Mouse (Mus musculus): Measurements from ENCODE around the gene Prr5. TPM values are rescaled to one million over a fixed set of nuclear protein-coding genes. Genes with fewer than 3 reads are reported as not detected.

Prr5 gene
- polyA plus RNA-seq, 1 experiment from 2014 or later: 34.8 TPM

DNA sequence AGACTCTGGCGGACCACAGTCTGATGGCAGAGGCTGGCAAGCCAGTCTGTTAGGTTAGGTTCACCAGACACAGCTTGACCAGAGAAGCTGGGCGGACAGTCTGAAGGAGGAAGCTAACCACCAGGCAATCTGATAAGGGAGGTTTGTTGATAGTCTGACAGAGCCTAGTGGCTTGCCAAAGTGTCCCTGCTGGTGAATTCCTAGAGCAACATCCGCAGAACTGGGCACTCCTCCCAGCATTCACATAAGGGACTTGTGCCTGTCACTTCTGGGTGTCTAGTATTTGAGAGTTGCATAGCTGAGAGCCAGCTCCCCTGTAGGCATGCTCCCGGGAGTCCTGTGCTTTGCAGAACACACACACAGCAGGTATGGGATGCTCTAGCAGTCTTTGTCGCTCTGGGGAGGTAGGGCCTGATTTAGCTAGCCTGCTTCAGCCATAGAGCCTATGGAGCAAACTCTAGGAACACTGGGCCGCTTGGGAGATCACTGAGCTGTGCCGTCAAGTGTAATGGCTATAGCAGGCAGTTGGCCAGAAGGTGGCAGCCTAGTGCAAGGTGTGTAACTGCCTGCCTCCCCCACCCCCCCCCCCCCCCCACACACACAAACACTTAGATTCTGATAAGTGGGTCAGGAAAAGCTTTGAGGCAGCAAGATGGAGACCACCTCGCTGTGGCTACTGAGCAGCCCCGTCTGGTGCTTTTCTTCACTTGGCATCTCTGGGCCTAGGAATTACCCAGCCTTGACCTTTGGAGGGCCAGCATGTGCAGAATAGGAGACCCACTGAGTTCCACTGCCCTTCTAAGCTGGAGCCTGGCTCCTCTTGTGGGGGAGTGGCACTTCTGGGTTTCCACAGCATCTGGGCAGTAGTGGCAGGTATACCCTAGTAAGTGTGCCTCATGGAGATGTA, 2.2 kb downstream of the Prr5 start:
- Histone ChIP-seq H3K9me3 (ENCODE audit: control insufficient read depth, low read length) (no peaks in the 10 kb centered on the region), H3K4me2 (replicated peaks; ENCODE audit: low read depth, low read length) (no peak overlapping the region), H3K4me1 (ENCODE audit: control insufficient read depth, insufficient read depth, low read length) (0 out of 2 replicates have a peak, but pooled peaks cover 4% of the 10 kb centered on the region), H3K9ac (ENCODE audit: low read depth, low read length) (no peak overlapping the region), H3K27me3 (ENCODE audit: control insufficient read depth, insufficient read depth, low read length) (no peaks in the 10 kb centered on the region), H3K27ac (ENCODE audit: low read depth, low read length) (no peak overlapping the region), H3K36me3 (ENCODE audit: control insufficient read depth, insufficient read depth, low read length) (no peaks in the 10 kb centered on the region), H3K4me3 (ENCODE audit: low read length) (no peak overlapping the region)
- WGBS: 50% methylated on average over 9 of the region's 9 CpGs
- ATAC-seq (ENCODE audit: low FRiP score, low TSS enrichment): 0 out of 2 replicates have a peak, but pooled peaks have one; percentile 2

DNA sequence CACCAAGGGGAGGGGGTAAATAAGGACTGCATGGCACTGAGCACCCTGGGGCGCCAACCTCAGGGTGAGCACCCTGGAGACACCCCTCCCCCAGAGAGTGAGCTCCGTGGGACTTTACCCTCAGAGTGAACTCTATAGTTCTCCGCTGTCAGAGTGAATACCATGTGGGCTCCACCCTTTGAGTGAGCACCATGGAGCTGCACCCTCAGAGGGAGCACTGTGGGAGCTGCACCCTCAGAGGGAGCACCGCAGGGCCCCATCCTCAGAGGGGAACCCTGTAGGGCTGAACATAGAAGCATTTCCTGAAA, 2.8 kb downstream of the Prr5 start:
- Histone ChIP-seq H3K4me2 (replicated peaks; ENCODE audit: low read depth, low read length) (no peak overlapping the region), H3K9ac (ENCODE audit: low read depth, low read length) (no peak overlapping the region), H3K9me3 (ENCODE audit: control insufficient read depth, low read length) (no peaks in the 10 kb centered on the region), H3K27ac (ENCODE audit: low read depth, low read length) (no peak overlapping the region), H3K4me1 (ENCODE audit: control insufficient read depth, insufficient read depth, low read length) (0 out of 2 replicates have a peak, but pooled peaks cover 4% of the 10 kb centered on the region), H3K4me3 (ENCODE audit: low read length) (no peak overlapping the region), H3K36me3 (ENCODE audit: control insufficient read depth, insufficient read depth, low read length) (no peaks in the 10 kb centered on the region), H3K27me3 (ENCODE audit: control insufficient read depth, insufficient read depth, low read length) (no peaks in the 10 kb centered on the region)
- 0 out of 2 replicates have a peak, but pooled peaks have one; percentile 3 for ATAC-seq (ENCODE audit: low FRiP score, low TSS enrichment)
- WGBS: 79% methylated on average over 4 of the region's 4 CpGs

DNA sequence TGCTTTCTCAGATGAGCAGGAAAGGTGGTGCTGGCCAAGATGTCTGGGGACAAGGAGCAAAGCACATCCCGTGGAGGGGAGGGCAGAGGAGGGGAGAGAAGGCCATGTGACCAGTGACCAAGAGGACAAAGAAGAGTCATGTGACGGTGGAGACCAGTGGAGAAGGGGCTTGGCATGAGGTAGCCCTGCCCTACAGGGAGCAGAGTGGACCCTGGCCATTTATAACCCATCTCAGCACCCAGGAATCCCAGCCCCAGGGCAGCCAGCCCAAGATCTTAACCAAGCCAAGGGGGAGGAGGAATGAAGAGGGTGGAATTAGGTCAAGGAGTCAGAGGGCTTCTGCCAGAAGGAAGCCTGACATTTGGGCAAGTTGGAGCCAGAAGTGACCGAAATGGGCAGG, 3.2 kb downstream of the Prr5 start:
- Histone ChIP-seq H3K9me3 (ENCODE audit: control insufficient read depth, low read length) (no peaks in the 10 kb centered on the region), H3K4me1 (ENCODE audit: control insufficient read depth, insufficient read depth, low read length) (0 out of 2 replicates have a peak, but pooled peaks cover 4% of the 10 kb centered on the region), H3K4me3 (ENCODE audit: low read length) (no peak overlapping the region), H3K27ac (ENCODE audit: low read depth, low read length) (no peak overlapping the region), H3K4me2 (replicated peaks; ENCODE audit: low read depth, low read length) (no peak overlapping the region), H3K9ac (ENCODE audit: low read depth, low read length) (no peak overlapping the region), H3K27me3 (ENCODE audit: control insufficient read depth, insufficient read depth, low read length) (no peaks in the 10 kb centered on the region), H3K36me3 (ENCODE audit: control insufficient read depth, insufficient read depth, low read length) (no peaks in the 10 kb centered on the region)
- 71% methylated on average over 3 of the region's 3 CpGs for WGBS
- no peak for ATAC-seq (ENCODE audit: low FRiP score, low TSS enrichment)

DNA sequence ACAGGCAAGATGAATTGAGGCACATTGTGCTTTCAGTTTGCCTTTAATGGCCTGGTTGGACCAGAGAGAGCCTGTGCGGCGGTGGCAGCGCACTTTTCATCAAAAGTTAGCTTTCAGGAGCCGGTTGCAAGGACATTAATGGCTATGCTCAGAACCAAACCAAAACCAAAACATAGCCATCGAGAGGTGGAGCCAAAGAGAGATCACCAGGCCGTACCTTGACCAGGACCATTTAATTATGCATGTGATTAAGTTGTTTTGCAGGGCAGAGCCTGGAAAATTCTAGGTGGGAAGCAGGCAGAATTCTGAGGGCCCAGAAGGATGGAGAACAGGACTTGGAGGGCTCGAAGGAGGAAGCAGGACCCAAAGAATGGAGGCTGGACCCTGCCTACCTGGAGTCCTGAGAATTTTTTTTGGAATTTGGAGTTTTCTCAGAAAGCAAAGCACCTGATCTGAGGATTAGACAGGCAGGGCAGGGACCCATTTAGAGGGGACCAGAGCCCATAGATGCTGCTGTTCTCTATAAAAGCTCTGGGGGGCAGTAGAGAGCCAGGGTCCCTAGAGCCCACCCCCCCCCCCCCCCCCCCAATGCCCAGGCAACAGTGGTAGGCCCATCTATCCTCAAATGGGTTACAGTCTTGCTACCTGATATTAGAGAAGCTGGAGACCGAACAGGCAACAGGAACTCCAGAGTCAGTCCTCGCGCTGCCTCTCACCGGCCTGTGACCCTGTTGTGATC, 5.1 kb downstream of the Prr5 start:
- no peak for ATAC-seq (ENCODE audit: low FRiP score, low TSS enrichment)
- no peak overlapping the region for H3K9ac ChIP-seq (ENCODE audit: low read depth, low read length)
- H3K4me1 ChIP-seq (ENCODE audit: control insufficient read depth, insufficient read depth, low read length): no peaks in the 10 kb centered on the region
- no peaks in the 10 kb centered on the region for H3K27me3 ChIP-seq (ENCODE audit: control insufficient read depth, insufficient read depth, low read length)
- 80% methylated on average over 11 of the region's 11 CpGs for WGBS
- no peak overlapping the region for H3K4me2 ChIP-seq (replicated peaks; ENCODE audit: low read depth, low read length)
- no peaks in the 10 kb centered on the region for H3K36me3 ChIP-seq (ENCODE audit: control insufficient read depth, insufficient read depth, low read length)
- no peak overlapping the region for H3K27ac ChIP-seq (ENCODE audit: low read depth, low read length)
- no peaks in the 10 kb centered on the region for H3K9me3 ChIP-seq (ENCODE audit: control insufficient read depth, low read length)
- H3K4me3 ChIP-seq (ENCODE audit: low read length): no peak overlapping the region

DNA sequence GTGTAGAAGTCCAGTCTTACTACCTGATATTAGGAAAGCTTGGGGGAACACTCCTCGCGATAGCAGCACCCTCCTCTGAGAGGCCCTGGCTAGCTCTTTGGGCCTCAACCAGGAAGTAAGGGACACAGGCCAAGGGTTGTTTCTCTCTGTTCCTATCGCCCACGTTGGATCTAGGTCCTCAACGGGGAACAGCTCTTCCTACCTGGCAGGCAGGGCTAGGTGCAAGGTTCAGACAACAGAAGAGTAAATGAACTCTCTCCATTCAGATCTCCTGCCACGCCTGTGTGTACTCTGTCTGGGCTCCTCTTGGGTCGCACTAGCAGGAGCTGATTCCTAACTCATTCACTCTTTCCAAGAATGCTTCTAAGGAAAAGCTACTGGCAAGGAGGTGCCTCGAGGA, 5.9 kb downstream of the Prr5 start:
- WGBS: 66% methylated on average over 8 of the region's 8 CpGs
- H3K9ac ChIP-seq (ENCODE audit: low read depth, low read length): no peak overlapping the region
- no peak for ATAC-seq (ENCODE audit: low FRiP score, low TSS enrichment)

DNA sequence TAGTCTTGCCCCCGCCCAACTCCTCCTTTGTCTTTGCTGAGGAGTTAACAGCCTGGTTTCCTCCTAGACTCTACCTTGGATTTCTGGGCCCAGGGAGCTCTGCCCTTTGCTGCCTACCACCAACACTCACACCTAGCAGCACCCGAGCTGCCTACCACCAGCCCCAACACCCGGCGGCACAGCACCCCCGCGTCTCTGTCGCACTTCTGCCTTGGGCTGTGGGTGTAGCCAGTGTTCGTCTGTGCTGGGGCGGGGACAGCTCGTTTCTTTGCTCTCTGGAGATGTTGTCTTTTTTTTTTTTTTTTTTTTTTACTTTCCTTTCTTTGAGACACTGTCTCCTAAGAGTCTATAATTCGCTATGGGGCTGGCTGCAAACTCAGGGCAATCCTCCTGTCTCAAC, 8.5 kb downstream of the Prr5 start:
- Histone ChIP-seq H3K4me1 (ENCODE audit: control insufficient read depth, insufficient read depth, low read length) (peaks cover 18% of the 10 kb centered on the region), H3K27ac (ENCODE audit: low read depth, low read length) (no peak overlapping the region), H3K9me3 (ENCODE audit: control insufficient read depth, low read length) (no peaks in the 10 kb centered on the region), H3K27me3 (ENCODE audit: control insufficient read depth, insufficient read depth, low read length) (no peaks in the 10 kb centered on the region), H3K4me2 (replicated peaks; ENCODE audit: low read depth, low read length) (no peak overlapping the region), H3K36me3 (ENCODE audit: control insufficient read depth, insufficient read depth, low read length) (no peaks in the 10 kb centered on the region), H3K9ac (ENCODE audit: low read depth, low read length) (no peak overlapping the region), H3K4me3 (ENCODE audit: low read length) (no peak overlapping the region)
- ATAC-seq (ENCODE audit: low FRiP score, low TSS enrichment): no peak
- WGBS: 65% methylated on average over 11 of the region's 11 CpGs

More for the DNA sequence above, 5.9 kb downstream of the Prr5 start:
- no peaks in the 10 kb centered on the region for H3K36me3 ChIP-seq (ENCODE audit: control insufficient read depth, insufficient read depth, low read length)
- H3K27me3 ChIP-seq (ENCODE audit: control insufficient read depth, insufficient read depth, low read length): no peaks in the 10 kb centered on the region
- H3K27ac ChIP-seq (ENCODE audit: low read depth, low read length): no peak overlapping the region
- H3K9me3 ChIP-seq (ENCODE audit: control insufficient read depth, low read length): no peaks in the 10 kb centered on the region
- no peak overlapping the region for H3K4me2 ChIP-seq (replicated peaks; ENCODE audit: low read depth, low read length)
- no peak overlapping the region for H3K4me3 ChIP-seq (ENCODE audit: low read length)
- H3K4me1 ChIP-seq (ENCODE audit: control insufficient read depth, insufficient read depth, low read length): peaks cover 3% of the 10 kb centered on the region; the same call in 1 of the 2 replicates

DNA sequence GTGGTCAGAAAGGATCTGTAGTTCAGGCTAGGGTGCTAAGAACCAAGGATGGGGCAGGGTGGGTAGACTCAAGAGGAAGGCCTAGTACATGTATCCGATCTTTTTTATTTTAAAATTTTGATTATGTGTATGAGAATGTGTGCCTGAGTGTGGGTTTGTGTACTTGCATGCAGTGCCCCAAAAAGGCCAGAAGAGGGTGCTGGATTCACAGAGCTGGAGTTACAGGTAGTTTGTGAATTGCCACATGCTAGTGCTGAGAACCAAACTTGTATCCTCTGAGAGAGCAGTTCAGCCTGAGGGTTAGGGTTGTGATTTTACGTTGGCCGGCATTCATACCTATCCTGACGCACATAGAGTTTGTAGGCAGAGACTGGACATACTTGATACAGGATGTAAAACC, 9.7 kb downstream of the Prr5 start:
- Histone ChIP-seq H3K4me2 (replicated peaks; ENCODE audit: low read depth, low read length) (no peak overlapping the region), H3K36me3 (ENCODE audit: control insufficient read depth, insufficient read depth, low read length) (0 out of 2 replicates have a peak, but pooled peaks cover 3% of the 10 kb centered on the region), H3K4me1 (ENCODE audit: control insufficient read depth, insufficient read depth, low read length) (peaks cover 21% of the 10 kb centered on the region), H3K27ac (ENCODE audit: low read depth, low read length) (no peak overlapping the region), H3K9ac (ENCODE audit: low read depth, low read length) (no peak overlapping the region), H3K9me3 (ENCODE audit: control insufficient read depth, low read length) (no peaks in the 10 kb centered on the region), H3K4me3 (ENCODE audit: low read length) (no peak overlapping the region), H3K27me3 (ENCODE audit: control insufficient read depth, insufficient read depth, low read length) (no peaks in the 10 kb centered on the region)
- WGBS: 95% methylated on average over 4 of the region's 4 CpGs
- ATAC-seq (ENCODE audit: low FRiP score, low TSS enrichment): no peak

DNA sequence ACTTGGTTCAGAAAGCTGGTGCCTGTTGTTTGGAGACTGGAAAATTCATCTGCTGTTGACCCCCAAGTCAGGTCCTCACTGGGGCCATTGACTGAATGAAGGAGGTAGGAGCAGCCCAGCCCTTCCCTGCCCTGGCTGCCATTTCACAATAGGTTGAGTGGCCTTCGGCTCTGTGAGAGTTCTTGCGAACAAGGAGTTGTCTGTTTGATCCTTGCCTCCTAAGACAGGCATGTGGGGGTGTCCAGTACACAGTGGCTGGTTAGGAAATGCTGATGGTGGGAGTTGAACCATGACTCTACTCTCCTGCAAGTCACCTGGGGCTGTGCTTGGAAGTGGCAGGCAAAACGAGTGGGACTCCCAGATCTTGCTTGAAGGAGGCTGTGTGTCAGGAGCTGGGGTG, 10.4 kb downstream of the Prr5 start:
- Histone ChIP-seq H3K27ac (ENCODE audit: low read depth, low read length) (no peak overlapping the region), H3K4me2 (replicated peaks; ENCODE audit: low read depth, low read length) (no peak overlapping the region), H3K9ac (ENCODE audit: low read depth, low read length) (no peak overlapping the region), H3K4me1 (ENCODE audit: control insufficient read depth, insufficient read depth, low read length) (peaks cover 21% of the 10 kb centered on the region), H3K4me3 (ENCODE audit: low read length) (no peak overlapping the region), H3K9me3 (ENCODE audit: control insufficient read depth, low read length) (no peaks in the 10 kb centered on the region), H3K27me3 (ENCODE audit: control insufficient read depth, insufficient read depth, low read length) (no peaks in the 10 kb centered on the region), H3K36me3 (ENCODE audit: control insufficient read depth, insufficient read depth, low read length) (0 out of 2 replicates have a peak, but pooled peaks cover 3% of the 10 kb centered on the region)
- ATAC-seq (ENCODE audit: low FRiP score, low TSS enrichment): no peak
- 66% methylated on average over 3 of the region's 3 CpGs for WGBS
